Mouse (Mus musculus) liver, postnatal 0 days (tissue): ENCODE data around the gene Atg13. TPM values are rescaled to one million over a fixed set of nuclear protein-coding genes. Genes with fewer than 3 reads are reported as not detected.
A peak's percentile ranks its signal among the peaks of the same experiment; 100 is the strongest.

Experiments used
- ATAC-seq: fragments of 200-750 bp; cut with Nextera tagmentation; 2 replicates; pipeline ENCODE4 v1.8.0; 2017; ENCODE audit warnings: mild to moderate bottlenecking, moderate library complexity
- DNase-seq: peaks from one replicate; pipeline ENCODE4 v3.0.0-alpha.2; 2016
- H3K27ac ChIP-seq: fragments of 300-500 bp; sonication (generic); 2 replicates; pipeline ENCODE4 v1.5.1; 2014; ENCODE audit warnings: antibody characterized with exemption, moderate library complexity, mild to moderate bottlenecking, low read depth
- H3K27me3 ChIP-seq: fragments of 300-500 bp; sonication (generic); 2 replicates; pipeline ENCODE4 v1.6.1; 2014; ENCODE audit warnings: low read length, control low read depth, mixed read lengths; ENCODE audit not compliant: insufficient read depth
- H3K36me3 ChIP-seq: fragments of 300-500 bp; sonication (generic); replicated peaks from 2 replicates; pipeline ENCODE4 v1.6.1; 2014; ENCODE audit warnings: mild to moderate bottlenecking, control low read depth, low read length, moderate library complexity, mixed read lengths; ENCODE audit not compliant: insufficient read depth
- H3K4me1 ChIP-seq: fragments of 300-500 bp; sonication (generic); 2 replicates; pipeline ENCODE4 v1.6.1; 2014; ENCODE audit warnings: antibody characterized with exemption, mild to moderate bottlenecking, control low read depth; ENCODE audit not compliant: insufficient read depth
- H3K4me2 ChIP-seq: fragments of 300-500 bp; sonication (generic); 2 replicates; pipeline ENCODE4 v1.6.1; 2014; ENCODE audit warnings: low read depth, mild to moderate bottlenecking, low read length, moderate library complexity, mixed read lengths
- H3K4me3 ChIP-seq: fragments of 300-500 bp; sonication (generic); 2 replicates; pipeline ENCODE4 v1.5.1; 2014; ENCODE audit warnings: low read depth, low read length
- H3K9ac ChIP-seq: fragments of 300-500 bp; sonication (generic); replicated peaks from 2 replicates; pipeline ENCODE4 v1.6.1; 2014; ENCODE audit warnings: mild to moderate bottlenecking, moderate library complexity
- H3K9me3 ChIP-seq: fragments of 300-500 bp; sonication (generic); 2 replicates; pipeline ENCODE4 v1.6.1; 2016; ENCODE audit warnings: mild to moderate bottlenecking, control low read depth, low read length, mixed read lengths
- CTCF ChIP-seq: sonication (generic); IDR thresholded peaks from 2 replicates; pipeline ENCODE4 v1.5.1; 2016; ENCODE audit warnings: antibody characterized with exemption, low read depth
- EP300 ChIP-seq: IDR thresholded peaks from 2 replicates; pipeline ENCODE4 v1.6.1; 2016; ENCODE audit warnings: antibody characterized with exemption, low read depth, mild to moderate bottlenecking
- WGBS: fragments of 180-500 bp; shearing (Covaris S2); extraction: QIAGEN DNeasy Blood & Tissue Kit; methylation state at CpG from one replicate; pipeline ENCODE4 v1.1.7; 2014; ENCODE audit not compliant: insufficient replicate concordance; 5-methylcytosine and 5-hydroxymethylcytosine counted together
- polyA plus RNA-seq: library from polyadenylated mRNA; unstranded; fragments of >200 nt; fragmentation: Nextera tagmentation; extraction: Ambion mirVana; gene quantifications from 2 replicates; pipeline ENCODE4 v1.2.1, GENCODE M21; 2015

The Atg13 gene
- polyA plus RNA-seq, 1 experiment from 2014 or later: 8.6 TPM

- Histone ChIP-seq H3K27me3 (no peaks in the 10 kb centered on the region), H3K36me3 (peaks cover 4% of the 10 kb centered on the region; the same call in 1 of the 2 replicates), H3K9ac (no peak overlapping the region), H3K4me1 (no peaks in the 10 kb centered on the region), H3K9me3 (no peaks in the 10 kb centered on the region), H3K4me3 (no peak overlapping the region), H3K4me2 (no peak overlapping the region), H3K27ac (no peak overlapping the region)
- WGBS: 67% methylated on average over 4 of the region's 4 CpGs
- ATAC-seq (no peak), DNase-seq (no peak)
- TF ChIP-seq CTCF: no peak
- TF ChIP-seq EP300: no peak
Measured at GRCm38 (mm10) chr2:91723382-91723781, 13.0 kb upstream of the Atg13 start.

DNA sequence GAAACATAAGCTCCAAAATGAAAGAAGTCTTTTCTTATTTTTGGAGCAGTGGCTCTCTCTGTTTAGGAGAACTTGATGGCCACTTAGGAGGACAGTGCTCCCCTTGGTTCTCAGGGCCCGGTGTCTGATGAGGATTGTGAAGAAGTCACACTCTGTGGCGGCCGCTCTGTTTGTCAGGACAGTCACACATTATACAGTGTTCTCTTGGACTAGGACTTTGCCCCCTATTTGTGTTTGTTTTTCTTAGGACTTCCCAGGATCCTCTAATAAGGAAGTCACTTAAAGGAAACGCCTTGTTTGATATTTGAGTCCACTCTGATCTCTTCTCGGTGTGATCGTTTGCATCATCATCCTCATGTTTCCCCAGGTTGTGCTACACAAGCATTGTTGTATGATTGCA, 7.9 kb upstream of the Atg13 start:
- DNase-seq (no peak), ATAC-seq (peak; percentile 89)
- Histone ChIP-seq H3K4me1 (no peaks in the 10 kb centered on the region), H3K9me3 (no peaks in the 10 kb centered on the region), H3K4me3 (no peak overlapping the region), H3K27me3 (no peaks in the 10 kb centered on the region), H3K4me2 (peak overlapping the region; percentile 38; the same call in 1 of the 2 replicates), H3K36me3 (peaks cover 4% of the 10 kb centered on the region; the same call in 1 of the 2 replicates), H3K9ac (no peak overlapping the region), H3K27ac (peak overlapping the region; percentile 68)
- TF ChIP-seq CTCF (no peak), EP300 (peak; percentile 21; the same call in 1 of the 2 replicates)
- 49% methylated on average over 6 of the region's 6 CpGs for WGBS

GRCm38 (mm10) chr2:91714921-91715320, 4.5 kb upstream of the Atg13 start:
- no peaks in the 10 kb centered on the region for H3K27me3 ChIP-seq
- WGBS: 73% methylated on average over 1 of the region's 1 CpGs
- TF ChIP-seq EP300 (no peak), CTCF (no peak)
- H3K4me1 ChIP-seq: peaks cover 5% of the 10 kb centered on the region; the same call in 1 of the 2 replicates
- no peak overlapping the region for H3K9ac ChIP-seq
- H3K4me2 ChIP-seq: no peak overlapping the region
- DNase-seq (no peak), ATAC-seq (no peak)
- H3K36me3 ChIP-seq: no peaks in the 10 kb centered on the region
- no peak overlapping the region for H3K27ac ChIP-seq
- no peaks in the 10 kb centered on the region for H3K9me3 ChIP-seq
- H3K4me3 ChIP-seq: no peak overlapping the region

- DNase-seq: peak; percentile 33
Measured at GRCm38 (mm10) chr2:91711256-91711925, 1.0 kb upstream of the Atg13 start.

DNA sequence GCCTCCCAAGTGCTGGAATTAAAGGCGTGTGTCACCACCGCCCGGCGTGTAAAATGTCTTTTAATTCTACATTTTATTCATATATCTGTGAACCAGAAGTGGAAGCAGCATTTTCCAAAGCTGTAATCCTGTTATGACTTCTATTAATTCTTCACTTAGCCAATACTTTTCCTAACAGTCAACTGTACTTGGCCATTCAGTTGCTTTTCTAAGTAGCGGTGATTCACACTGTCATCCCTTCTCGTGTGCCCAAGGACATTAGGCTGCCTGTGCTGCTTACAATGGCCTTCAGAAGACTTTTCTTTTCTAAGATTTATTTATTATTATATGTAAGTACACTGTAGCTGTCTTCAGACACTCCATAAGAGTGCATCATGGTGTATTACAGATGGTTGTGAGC, 2.0 kb downstream of the Atg13 start:
- ATAC-seq: no peak
- Histone ChIP-seq H3K4me1 (peaks cover 12% of the 10 kb centered on the region), H3K27me3 (no peaks in the 10 kb centered on the region), H3K36me3 (no peaks in the 10 kb centered on the region), H3K4me2 (no peak overlapping the region), H3K4me3 (no peak overlapping the region), H3K27ac (no peak overlapping the region), H3K9ac (no peak overlapping the region), H3K9me3 (no peaks in the 10 kb centered on the region)
- 94% methylated on average over 6 of the region's 6 CpGs for WGBS
- no peak for DNase-seq
- TF ChIP-seq EP300: no peak

More at GRCm38 (mm10) chr2:91711256-91711925, 1.0 kb upstream of the Atg13 start:
- H3K4me3 ChIP-seq: peak overlapping the region; percentile 96
- H3K9me3 ChIP-seq: no peaks in the 10 kb centered on the region
- ATAC-seq: peak; percentile 14; the same call in 1 of the 2 replicates
- no peak for TF ChIP-seq EP300
- TF ChIP-seq CTCF: no peak
- H3K9ac ChIP-seq: peak overlapping the region; percentile 98
- H3K4me1 ChIP-seq: peaks cover 12% of the 10 kb centered on the region
- H3K36me3 ChIP-seq: no peaks in the 10 kb centered on the region
- no peaks in the 10 kb centered on the region for H3K27me3 ChIP-seq
- peak overlapping the region; percentile 92 for H3K27ac ChIP-seq
- H3K4me2 ChIP-seq: peak overlapping the region; percentile 75
- WGBS: 2% methylated on average over 8 of the region's 8 CpGs

- no peak overlapping the region for H3K9ac ChIP-seq
- DNase-seq: no peak
Measured at GRCm38 (mm10) chr2:91706456-91706855, 3.9 kb downstream of the Atg13 start.

More at GRCm38 (mm10) chr2:91706456-91706855, 3.9 kb downstream of the Atg13 start:
- Histone ChIP-seq H3K4me1 (peaks cover 7% of the 10 kb centered on the region), H3K9me3 (no peaks in the 10 kb centered on the region), H3K27me3 (no peaks in the 10 kb centered on the region), H3K4me3 (no peak overlapping the region), H3K4me2 (no peak overlapping the region), H3K36me3 (no peaks in the 10 kb centered on the region), H3K27ac (no peak overlapping the region)
- TF ChIP-seq EP300 (no peak), CTCF (no peak)
- ATAC-seq: no peak
